ENCODE assay signal across 8 mouse cellular contexts in the genomic region with DNA sequence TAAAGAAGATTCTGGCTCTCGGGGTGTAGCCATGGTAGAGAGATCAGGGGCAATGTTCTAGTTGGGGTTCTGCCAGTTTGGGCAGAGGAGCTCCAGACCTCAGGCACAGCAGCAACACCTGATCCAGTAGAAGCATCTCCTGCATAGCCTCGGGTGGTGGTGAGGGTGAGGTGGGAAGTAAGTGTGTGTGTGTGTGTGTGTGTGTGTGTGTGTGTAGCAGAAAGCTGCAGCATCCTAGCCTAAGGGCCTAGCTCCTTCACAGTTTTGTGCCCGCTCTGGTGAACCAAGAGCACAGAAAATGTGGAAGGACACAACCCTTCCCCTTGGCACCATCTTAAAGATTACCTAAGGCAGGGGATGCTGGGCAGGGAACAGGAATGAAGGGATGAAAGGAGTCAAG. TPM values are rescaled to one million over a fixed set of nuclear protein-coding genes. Genes with fewer than 3 reads are reported as not detected.
DNase-seq lines count a peak whose midpoint lies in the region; ATAC-seq and TF ChIP-seq lines count a peak whose summit lies in the region.

No protein-coding gene starts in this region.

- no peak for TF ChIP-seq CTCF in stomach, postnatal 0 days (IDR thresholded peaks at IDR 0.05; ENCODE audit: low read depth)

- no peak for ATAC-seq in limb, embryonic 15.5 days (ENCODE audit: insufficient number of reproducible peaks, low FRiP score, low TSS enrichment, low read depth)
- no peak for ATAC-seq in stomach, postnatal 0 days (ENCODE audit: low FRiP score, low TSS enrichment)
- no peak for ATAC-seq in monocyte, adult 5-6 weeks (replicated peaks; ENCODE audit: insufficient number of reproducible peaks, low FRiP score, low TSS enrichment, poor library complexity, severe bottlenecking)

- no peaks in the 10 kb centered on the region for H3K9me3 ChIP-seq in limb, embryonic 15.5 days
- no peaks in the 10 kb centered on the region for H3K9me3 ChIP-seq in stomach, postnatal 0 days (ENCODE audit: control insufficient read depth, low read length)

- peak overlapping the region; percentile 79 for H3K4me2 ChIP-seq in limb, embryonic 15.5 days
- H3K4me2 ChIP-seq in stomach, postnatal 0 days (replicated peaks; ENCODE audit: low read depth) = peak overlapping the region; percentile 79

- peak; percentile 43 for DNase-seq in cerebellum, adult 11-12 months
- no peak for DNase-seq in cerebellum, adult 9-10 months
- DNase-seq in thymus, postnatal 4 days = peak; percentile 14
- DNase-seq in thymus, postnatal 0 days (ENCODE audit: low spot score) = no peak
- DNase-seq in stomach, postnatal 0 days (ENCODE audit: low spot score) = no peak
- DNase-seq in layer of hippocampus, postnatal 36 days = no peak

- peaks cover 14% of the 10 kb centered on the region for H3K4me1 ChIP-seq in limb, embryonic 15.5 days
- peaks cover 4% of the 10 kb centered on the region; the same call in 1 of the 2 replicates for H3K4me1 ChIP-seq in stomach, postnatal 0 days (replicated peaks; ENCODE audit: control insufficient read depth, insufficient read depth)

- H3K9ac ChIP-seq in limb, embryonic 15.5 days = 0 out of 2 replicates have a peak overlapping the region, but pooled peaks have one; percentile 4
- H3K9ac ChIP-seq in stomach, postnatal 0 days (ENCODE audit: low read length) = peak overlapping the region; percentile 76; the same call in 1 of the 2 replicates

- no peak for TF ChIP-seq EP300 in stomach, postnatal 0 days (optimal IDR thresholded peaks at IDR 0.05)

- no peaks in the 10 kb centered on the region; the same call in 1 of the 2 replicates for H3K27me3 ChIP-seq in limb, embryonic 15.5 days
- H3K27me3 ChIP-seq in stomach, postnatal 0 days (ENCODE audit: control insufficient read depth, insufficient read depth, low read length) = no peaks in the 10 kb centered on the region

- H3K36me3 ChIP-seq in limb, embryonic 15.5 days = no peaks in the 10 kb centered on the region
- H3K36me3 ChIP-seq in stomach, postnatal 0 days (ENCODE audit: control insufficient read depth, insufficient read depth, low read length) = no peaks in the 10 kb centered on the region

- peak overlapping the region; percentile 89 for H3K4me3 ChIP-seq in limb, embryonic 15.5 days
- peak overlapping the region; percentile 83; the same call in 1 of the 2 replicates for H3K4me3 ChIP-seq in stomach, postnatal 0 days (ENCODE audit: low read depth, low read length)

- no peak overlapping the region for H3K27ac ChIP-seq in limb, embryonic 15.5 days
- H3K27ac ChIP-seq in stomach, postnatal 0 days (replicated peaks) = no peak overlapping the region

- 34% methylated on average over 3 of the region's 3 CpGs for WGBS in limb, embryonic 15.5 days
- 41% methylated on average over 3 of the region's 3 CpGs for WGBS in stomach, postnatal 0 days

RNA-seq across cellular contexts. Expression of a gene that starts 0.5 kb away (rescaled TPM):
- 4.6 and 5.1 TPM in 2 replicates for polyA plus RNA-seq in thymus, postnatal 0 days (2015; fragmentation: Nextera tagmentation; extraction: Ambion mirVana)
- 6.2 and 6.9 TPM in 2 replicates for polyA plus RNA-seq in limb, embryonic 15.5 days (2015; fragmentation: Nextera tagmentation; extraction: Ambion mirVana)
- polyA plus RNA-seq in stomach, postnatal 0 days (2015; fragmentation: Nextera tagmentation; extraction: Ambion mirVana) = 3.0 and 3.1 TPM in 2 replicates
- 4.4 to 6.2 TPM (median 5.6 TPM) in 3 replicates for total RNA-seq in monocyte, adult 5-6 weeks (2017)
- total RNA-seq in layer of hippocampus, postnatal 36 days (2021) = 10 to 100 TPM; 13.5 to 13.9 TPM

RNA-seq across cellular contexts. Expression of a gene that starts 34.8 kb away (rescaled TPM):
- 0.95 and 1.1 TPM in 2 replicates for polyA plus RNA-seq in thymus, postnatal 0 days (2015; fragmentation: Nextera tagmentation; extraction: Ambion mirVana)
- polyA plus RNA-seq in limb, embryonic 15.5 days (2015; fragmentation: Nextera tagmentation; extraction: Ambion mirVana) = 3.7 and 4.6 TPM in 2 replicates
- 2.4 and 2.8 TPM in 2 replicates for polyA plus RNA-seq in stomach, postnatal 0 days (2015; fragmentation: Nextera tagmentation; extraction: Ambion mirVana)
- 2.8 to 12.0 TPM (median 3.1 TPM) in 3 replicates for total RNA-seq in monocyte, adult 5-6 weeks (2017)
- 10 to 100 TPM; 26.4 to 37.3 TPM for total RNA-seq in layer of hippocampus, postnatal 36 days (2021)

RNA-seq across cellular contexts. Expression of a gene that starts 46.4 kb away (rescaled TPM):
- polyA plus RNA-seq in thymus, postnatal 0 days (2015; fragmentation: Nextera tagmentation; extraction: Ambion mirVana) = 4.0 and 4.3 TPM in 2 replicates
- polyA plus RNA-seq in limb, embryonic 15.5 days (2015; fragmentation: Nextera tagmentation; extraction: Ambion mirVana) = 4.9 and 5.3 TPM in 2 replicates
- 1.6 and 2.3 TPM in 2 replicates for polyA plus RNA-seq in stomach, postnatal 0 days (2015; fragmentation: Nextera tagmentation; extraction: Ambion mirVana)
- total RNA-seq in monocyte, adult 5-6 weeks (2017) = 13.9 to 28.9 TPM (median 15.4 TPM) in 3 replicates
- 10 to 100 TPM; 32.7 to 44.4 TPM for total RNA-seq in layer of hippocampus, postnatal 36 days (2021)

Comparison
In these comparisons a context has a peak if more than half of its experiments do, and no peak if none do; other contexts are left out.
1. DNase-seq: peak in cerebellum, adult 11-12 months (single experiment) and thymus, postnatal 4 days (single experiment); none in cerebellum, adult 9-10 months (single experiment), thymus, postnatal 0 days (single experiment), stomach, postnatal 0 days (single experiment) and layer of hippocampus, postnatal 36 days (0 of 2).